Mouse (Mus musculus): ENCODE data around the gene Slc36a4.

The Slc36a4 gene

DNA sequence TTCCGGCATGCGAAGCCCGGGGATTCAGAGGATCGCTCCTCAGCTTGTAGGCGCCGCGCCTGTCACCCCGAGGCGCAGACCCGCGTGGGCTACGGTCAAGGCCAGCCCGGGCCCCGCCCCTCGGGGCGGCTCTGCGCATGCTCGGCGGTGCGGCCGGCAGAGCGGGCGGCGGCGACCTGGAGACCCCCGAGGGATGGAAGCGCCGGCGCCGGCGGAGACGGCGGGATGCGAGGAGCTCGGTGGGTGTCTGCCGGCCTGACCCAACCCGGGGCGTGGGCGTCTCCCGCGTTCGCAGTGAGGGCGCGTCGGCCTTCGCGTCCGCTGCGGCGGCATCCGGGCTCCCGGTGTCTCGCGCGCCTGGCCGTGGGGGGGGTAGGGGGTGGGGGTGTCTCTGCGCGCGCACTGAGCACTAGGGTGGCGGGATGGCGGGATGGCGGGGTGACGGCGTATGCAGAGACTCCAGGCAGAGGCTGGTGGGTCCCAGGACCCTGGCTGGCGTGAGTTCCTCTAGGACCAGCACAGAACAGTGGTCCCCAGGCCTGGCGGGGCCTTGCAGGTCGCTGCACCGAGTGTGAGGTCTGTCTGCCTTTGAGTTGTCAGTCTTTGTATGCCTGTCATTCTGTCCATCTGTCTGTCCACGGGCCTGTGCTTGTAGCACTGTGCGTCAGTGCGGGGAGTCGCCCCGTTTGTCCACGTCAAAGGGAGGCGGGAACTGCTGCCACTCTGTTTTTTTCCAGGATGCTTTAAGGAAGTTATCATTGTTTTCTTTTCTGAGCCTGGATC is at the start of gene Slc36a4:
TSS of gene Slc36a4 (plus strand) at position 140 of the 783 bp plus-strand sequence.
- DNase-seq (ENCODE audit: low spot score), result peak; percentile 78

DNA sequence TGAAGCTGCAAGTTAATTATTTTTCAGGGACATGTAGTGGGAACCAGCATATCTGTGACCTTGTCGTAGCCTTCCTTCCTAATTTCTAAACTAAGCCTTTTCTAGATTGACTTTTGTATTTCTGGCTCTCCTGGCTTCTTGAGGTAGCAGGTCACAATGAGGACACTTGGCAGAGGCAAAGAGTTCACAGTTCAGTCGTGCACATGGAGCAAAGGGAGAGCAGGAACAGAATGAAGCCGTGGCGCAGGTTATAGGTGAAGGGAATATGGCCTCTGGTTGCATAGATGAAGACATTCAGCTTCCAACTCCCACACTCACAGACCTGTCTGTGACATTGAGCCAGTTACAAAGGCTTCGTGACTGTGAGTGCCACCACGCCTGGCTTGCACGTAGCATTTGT is 44.9 kb upstream of the Slc36a4 start:
- no peak for DNase-seq (ENCODE audit: low spot score)

DNA sequence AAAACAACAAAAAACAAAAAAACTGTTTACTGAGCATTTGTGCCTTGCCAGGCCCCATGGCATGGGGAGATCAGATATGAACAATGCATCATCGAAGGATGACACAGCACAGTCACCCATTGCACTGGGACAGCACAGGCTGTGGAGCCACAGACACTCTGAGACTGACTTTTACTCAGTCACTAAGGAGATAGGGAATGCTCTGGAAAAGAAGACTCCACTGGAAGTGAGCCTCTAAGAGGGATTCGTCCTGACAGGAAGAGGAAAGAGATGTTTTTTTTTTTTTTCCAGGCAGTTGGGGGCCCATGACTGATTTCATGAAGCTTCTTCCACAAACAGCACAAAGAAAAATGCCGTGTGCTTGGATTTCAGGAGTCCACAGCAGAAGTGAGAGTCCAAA is 40.1 kb upstream of the Slc36a4 start:
- DNase-seq (ENCODE audit: low spot score), result no peak

DNA sequence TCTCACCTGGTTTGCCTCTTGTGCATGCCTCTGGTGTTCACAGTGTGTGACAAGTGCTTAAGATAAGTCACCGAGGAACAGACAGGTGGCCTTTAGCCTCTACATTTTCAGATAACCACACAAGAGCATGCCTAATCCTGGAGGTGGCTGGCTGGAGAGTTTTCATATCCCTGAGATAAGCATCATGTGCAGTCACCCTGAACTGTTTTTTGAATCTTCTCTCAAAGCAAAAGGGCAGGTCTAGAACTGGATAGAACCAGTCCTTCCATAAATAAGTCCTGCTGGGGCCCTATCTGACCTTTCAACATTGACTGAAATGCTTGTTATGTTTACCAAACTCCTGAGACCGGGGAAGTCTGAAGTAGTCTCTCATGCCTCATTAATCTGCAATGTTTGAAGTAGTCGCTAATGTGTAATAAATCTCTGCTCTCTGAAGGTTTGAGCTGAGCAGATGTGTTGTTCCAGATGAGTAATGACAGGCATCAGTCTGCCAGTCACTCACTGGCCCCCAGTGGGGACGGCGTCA is 39.5 kb upstream of the Slc36a4 start:
- DNase-seq (ENCODE audit: low spot score), result no peak

DNA sequence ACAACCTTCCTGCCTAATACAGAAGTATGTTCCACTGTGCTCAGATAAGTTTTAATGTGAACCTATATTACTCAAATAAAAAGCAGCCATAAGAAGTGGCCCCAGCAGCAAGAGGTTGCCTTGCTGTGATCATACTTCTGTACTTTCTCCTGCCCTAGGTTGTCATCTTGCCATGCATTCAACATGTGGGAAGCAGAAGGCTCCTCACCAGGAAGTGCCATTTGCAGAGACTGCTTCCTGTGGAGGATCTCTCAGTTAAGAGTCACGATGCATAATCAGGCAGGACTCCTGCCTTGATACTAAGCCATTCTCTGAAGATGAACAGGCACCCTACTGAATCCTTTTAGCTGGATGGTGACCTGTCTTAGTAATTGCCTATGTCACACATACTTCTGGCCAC is 37.3 kb upstream of the Slc36a4 start:
- no peak for DNase-seq (ENCODE audit: low spot score)

DNA sequence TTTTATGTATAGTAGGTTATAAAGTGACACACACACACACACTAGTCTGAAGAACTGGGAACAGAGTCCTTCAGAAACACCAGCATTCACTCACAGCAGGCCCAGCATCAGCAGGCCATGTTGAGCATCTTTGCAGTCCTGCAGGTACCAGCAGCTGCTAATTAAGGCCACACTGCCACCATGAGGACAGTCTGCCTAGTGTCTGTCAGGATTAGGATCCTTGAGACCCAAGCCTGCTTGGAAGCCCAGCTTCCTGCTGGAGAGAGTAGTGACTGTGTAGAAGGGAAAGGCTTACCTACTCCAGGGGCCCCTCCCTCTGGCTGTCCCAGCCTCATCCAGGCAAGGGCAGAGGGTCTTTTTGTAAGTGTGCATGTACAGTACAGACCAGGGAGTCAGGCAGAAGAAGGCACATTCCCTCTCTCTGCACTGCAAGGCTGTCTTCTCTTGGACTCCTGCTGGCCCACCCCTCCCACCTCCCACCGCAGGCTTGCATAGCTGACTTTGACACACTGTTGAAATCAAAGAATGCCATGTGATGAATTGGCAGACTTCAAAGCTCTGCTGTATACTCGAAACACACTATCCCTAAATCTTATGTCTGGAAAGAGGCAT is 27.6 kb upstream of the Slc36a4 start:
- DNase-seq (ENCODE audit: low spot score), result peak; percentile 62

DNA sequence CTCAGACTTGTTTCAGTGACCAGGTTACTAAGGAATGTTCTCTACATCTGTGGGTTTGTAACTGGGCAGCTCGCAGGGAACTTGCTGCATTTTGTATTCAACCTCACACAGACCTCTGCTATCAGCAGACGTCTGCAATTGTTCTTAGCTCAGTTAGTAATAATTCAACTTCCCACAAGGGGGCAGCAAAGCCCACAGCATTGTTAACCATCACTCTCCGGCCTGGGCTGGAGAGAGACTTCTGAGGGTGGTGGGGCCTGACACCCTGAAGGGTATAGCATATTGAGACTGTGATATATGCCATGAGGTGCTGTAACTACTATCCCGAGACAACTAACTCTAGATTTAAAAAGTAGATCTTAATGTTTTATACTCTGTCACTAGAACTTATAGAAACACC is 24.3 kb upstream of the Slc36a4 start:
- peak; percentile 37 for DNase-seq (ENCODE audit: low spot score)

DNA sequence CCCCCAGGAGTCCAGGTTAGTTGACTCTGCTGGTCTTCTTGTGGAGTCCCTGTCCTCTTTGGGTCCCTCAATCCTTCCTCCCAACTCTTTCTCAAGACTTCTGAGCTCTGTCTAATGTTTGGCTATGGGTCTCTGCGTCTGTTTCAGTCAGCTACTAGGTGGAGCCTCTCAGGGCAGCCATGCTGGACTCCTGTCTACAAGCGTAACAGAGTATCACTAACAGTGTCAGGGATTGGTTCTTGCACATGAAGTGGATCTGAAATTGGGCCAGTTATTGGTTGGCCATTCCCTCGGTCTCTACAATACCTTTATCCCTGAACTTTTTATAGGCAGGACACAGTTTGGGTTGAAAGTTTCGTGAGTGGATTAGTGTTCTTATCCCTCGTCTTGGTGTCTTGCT is 22.2 kb upstream of the Slc36a4 start:
- DNase-seq (ENCODE audit: low spot score), result no peak

DNA sequence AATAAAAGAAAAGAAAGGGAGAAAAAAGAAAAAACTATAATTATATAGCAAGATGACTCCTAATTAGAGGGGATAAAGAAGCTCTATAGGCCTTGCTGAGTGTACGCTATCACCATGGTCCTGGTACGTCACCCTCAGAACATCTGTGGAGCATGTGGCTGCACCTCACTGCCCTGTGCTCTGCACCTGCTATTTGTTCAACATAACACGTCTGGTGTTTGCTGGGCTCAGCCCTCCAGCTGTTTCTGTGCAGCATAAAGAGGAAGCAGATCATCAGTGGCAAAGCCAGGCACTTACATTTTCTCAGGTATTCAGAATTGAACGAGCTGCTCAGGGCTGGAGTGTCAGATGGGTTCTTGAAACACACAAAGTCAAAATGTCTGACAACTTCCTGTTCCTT is 15.7 kb upstream of the Slc36a4 start:
- DNase-seq (ENCODE audit: low spot score), result no peak

DNA sequence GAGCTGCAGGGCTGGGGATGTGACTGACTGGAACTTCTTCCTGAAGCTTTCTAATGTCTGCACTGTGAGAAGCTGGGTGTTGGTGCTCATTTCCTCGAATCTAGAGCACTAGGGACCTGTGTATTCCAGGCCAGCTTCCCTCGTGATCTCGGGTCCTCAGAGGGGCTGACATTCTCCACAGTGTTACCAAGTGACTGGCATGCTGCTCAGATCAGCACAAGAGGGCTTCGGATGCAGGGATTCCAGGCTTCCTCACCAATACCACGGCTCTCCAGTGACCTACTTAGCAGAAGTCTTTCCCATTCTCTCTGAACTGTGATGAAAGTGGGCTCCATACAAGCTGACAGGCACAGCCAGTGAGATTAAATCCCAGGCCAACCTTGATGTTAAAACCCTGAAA is 14.5 kb upstream of the Slc36a4 start:
- DNase-seq (ENCODE audit: low spot score), result no peak

DNA sequence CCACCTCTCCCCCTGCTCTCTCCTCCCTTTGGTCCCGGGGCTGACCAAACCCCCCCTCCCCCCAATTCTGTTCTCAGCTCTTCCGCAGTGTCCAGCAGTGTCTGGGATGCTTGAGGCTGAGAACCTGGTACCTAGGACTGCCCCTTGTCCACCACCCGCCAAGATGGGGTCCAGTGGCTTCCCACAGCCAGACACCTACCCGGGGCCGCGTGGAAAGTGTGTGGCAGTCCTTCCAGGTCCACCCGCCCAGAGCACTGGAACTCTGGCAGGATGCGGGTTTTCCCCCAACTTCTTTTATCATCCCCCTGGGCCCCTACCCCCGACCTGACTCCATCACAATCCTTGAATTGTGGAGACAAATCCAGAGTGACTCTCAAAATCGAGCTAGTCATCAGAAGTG is 3.8 kb upstream of the Slc36a4 start:
- no peak for DNase-seq (ENCODE audit: low spot score)

DNA sequence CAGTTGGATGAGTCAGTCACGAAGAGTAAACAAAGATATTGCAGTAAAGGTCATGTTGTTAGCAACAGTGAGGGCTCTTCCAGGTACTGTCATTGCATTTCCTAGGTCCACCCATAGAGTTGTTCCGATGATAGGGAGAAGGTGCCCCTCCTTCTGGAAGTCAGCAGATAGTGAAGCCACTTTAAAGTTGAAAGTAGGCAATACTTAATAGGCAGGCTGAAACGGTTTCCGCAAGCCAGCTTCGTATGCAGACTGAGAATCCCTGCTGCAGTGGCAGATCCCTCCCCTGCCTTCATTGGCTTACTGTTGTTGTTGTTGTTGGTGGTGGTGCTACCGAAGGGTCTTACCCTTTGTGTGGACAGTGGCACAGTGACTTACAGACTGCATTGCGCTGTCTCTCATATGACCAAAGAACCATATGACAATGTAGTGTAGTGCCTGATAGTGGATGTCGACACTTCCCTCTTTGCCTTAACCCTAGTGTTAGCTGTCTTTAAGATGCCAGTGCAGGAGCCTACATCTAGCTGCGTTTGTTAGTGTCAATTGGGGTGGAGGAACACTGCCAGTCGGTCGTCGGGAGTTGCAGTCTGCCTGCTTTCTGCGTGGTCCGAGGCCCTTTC is 449 bp upstream of the Slc36a4 start:
- no peak for DNase-seq (ENCODE audit: low spot score)

DNA sequence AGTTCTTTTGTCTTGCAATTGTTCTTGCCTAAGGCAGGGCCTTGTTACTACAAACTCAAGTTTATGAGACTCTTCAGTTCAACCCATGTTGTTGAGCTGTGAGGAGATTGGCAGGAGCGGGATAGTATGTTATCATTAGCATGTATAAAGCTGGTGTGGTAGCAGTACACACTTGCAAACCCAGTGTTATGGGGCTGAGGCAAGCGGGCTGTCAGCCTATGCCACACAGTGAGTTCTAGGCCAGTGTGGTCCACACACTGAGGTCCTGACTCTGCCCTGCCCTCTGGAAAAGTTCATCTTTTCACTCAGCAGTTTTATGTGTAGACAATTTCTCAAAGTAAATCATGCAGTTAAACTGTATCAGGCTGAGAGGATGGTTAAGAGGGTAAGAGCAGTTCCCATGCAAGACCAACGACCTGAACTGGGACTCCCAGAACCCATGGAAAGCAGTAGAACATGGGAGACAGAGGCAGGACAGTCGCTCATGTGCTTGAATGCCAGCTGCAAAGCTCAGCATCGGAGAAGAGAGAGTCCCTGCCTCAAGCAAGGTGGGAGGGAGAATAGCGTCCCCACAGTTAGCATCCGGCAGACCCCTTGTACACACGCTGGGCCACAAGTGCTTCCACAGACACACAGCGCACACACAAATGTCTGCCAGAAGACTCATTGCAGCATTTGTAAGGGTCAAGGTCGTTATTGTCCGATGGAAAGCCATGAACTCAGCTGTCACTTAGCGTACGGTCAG is 1.5 kb downstream of the Slc36a4 start:
- DNase-seq (ENCODE audit: low spot score), result no peak

DNA sequence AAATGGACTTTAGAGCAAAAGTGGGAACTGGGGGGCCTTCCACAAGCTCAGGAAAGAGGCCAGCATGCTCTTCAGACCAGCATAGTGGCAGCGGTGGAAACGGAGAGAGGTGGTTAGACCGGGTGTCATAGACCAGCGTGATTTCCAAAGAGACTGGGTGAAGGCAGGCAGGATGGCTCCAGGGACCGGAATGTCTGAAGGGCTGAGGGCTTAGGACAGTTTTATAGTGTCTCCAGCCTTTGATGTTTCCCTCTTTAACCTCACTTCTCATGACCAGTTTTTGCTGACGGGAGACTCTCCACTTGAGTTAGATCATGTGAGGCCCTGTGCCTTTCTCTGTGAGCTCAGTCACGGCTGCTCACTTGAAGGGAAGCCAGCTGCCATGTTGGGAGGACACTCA is 2.1 kb downstream of the Slc36a4 start:
- DNase-seq (ENCODE audit: low spot score), result no peak

DNA sequence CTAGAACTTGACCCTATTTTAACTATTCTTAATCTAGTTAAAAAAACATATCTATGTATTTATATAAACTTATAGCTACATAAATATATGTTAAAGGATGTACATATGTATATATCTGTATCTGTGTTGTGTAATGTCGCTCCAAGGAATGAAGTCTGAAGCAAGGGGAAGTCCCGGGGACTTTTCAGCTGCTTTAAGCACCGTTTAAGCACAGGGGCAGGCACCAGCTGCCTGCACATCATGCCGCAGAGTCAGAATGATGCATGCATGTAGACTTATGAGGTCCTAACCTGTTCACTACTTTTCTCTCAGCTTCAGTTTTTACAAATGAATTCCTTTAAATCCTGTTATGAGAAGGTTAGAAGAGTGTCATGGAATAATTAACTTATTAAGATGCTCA is 5.3 kb downstream of the Slc36a4 start:
- no peak for DNase-seq (ENCODE audit: low spot score)

DNA sequence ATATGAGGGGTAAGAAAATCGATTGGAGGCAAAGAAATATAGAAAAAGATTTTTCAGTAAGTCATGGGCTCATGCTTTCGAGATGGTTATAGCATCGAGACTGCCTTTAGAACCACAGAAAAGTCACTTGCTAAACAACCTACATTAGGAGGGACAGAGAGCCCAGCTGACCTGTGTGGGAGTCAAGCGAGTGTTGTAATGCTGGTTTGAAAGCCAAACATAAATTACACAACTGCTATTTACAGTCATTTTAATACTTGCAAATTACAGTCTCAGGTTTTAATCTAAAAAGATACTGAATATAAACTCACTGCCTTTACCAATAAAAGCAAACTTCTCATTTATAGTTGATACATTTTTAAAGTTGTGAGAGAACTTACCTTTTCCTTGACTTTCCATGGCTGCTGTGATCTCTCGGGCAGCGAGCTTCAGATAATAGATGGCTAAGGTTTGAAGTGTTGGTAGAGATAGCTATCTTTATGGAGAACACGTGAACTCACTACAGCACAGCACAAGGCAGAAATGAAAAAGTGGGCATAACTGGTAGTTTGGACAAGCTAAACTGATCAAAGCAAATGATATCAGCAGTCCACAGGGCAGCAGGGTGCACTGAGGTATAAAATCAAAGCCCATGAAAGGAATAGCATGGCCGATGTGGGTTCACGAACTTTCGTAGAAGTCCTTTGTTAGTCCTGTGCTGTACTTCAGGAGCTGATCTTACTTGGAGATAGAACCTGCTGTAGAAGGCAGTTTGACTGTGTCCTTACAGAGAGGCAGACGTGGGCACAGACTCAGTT is 5.9 kb downstream of the Slc36a4 start:
- no peak for DNase-seq (ENCODE audit: low spot score)

DNA sequence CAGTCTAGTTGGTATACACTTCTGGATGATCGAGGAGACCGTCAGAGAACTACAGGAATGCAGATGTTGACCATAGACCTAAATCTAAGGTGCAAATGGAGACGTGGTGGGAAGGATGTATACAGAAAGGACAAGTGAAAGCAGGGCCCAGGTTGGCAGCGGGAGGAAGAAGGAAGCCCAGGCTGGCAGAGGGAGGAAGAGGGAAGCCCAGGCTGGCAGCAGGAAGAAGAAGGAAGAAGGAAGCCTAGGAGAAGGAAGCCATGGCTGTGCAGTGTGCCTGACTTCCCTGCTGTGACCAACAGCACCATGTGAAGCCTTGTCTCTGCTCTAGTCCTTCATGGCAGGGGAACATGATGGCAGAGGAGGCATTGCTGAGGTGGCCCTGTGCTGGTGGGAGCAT is 7.8 kb downstream of the Slc36a4 start:
- DNase-seq (ENCODE audit: low spot score), result no peak

DNA sequence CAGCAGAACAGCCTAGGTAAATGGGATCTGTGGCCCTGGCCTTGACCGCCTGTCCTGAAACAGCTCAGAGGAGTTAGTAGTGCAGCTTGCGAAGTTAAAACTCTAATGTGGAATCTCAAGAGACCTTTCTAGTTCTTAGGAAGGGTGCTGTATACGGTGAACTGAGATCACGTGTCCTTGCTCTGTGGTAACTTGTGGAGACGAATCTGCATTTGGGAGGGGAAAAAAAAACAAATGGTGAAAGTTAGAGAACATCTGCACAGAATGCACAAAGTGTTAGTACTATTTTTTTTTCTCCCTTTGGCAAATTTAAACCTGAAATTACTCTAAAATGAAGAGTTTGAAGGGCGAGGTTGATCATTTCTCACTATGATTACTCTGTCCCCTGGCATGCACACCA is 8.8 kb downstream of the Slc36a4 start:
- DNase-seq (ENCODE audit: low spot score), result no peak

DNA sequence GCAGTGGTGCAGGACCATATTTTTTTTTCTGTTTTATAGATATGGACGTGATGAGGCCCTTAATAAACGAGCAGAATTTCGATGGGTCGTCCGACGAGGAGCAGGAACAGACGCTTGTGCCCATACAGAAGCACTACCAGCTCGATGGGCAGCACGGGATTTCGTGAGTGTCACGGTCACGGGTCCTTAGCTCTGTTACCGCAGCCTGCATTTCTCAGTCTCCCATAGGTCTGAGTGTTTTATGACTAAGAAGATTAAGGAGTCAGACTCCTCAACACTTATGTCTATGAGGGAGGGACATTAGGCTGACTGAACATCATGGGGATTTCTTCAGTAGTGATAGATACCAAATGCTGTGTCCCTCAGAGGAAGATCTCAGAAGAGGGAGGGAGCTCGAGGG is 10.1 kb downstream of the Slc36a4 start:
- no peak for DNase-seq (ENCODE audit: low spot score)

DNA sequence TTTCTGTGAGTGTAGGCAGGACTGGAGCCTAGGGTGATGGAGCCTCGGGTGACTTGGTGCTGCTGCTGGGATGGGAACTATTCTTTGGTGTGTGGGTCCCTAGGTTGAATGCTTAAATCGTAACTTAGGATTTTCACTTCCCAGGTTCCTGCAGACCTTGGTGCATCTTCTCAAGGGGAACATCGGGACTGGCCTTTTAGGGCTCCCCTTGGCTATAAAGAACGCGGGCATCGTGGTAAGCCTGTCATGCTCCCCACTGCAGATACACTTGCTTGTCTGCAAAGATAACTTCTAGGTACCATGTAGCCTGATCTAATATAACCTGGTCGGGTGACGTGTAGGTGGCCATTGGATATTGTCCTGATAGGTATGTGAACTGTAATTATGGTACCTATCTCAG is 11.0 kb downstream of the Slc36a4 start:
- DNase-seq (ENCODE audit: low spot score), result no peak

DNA sequence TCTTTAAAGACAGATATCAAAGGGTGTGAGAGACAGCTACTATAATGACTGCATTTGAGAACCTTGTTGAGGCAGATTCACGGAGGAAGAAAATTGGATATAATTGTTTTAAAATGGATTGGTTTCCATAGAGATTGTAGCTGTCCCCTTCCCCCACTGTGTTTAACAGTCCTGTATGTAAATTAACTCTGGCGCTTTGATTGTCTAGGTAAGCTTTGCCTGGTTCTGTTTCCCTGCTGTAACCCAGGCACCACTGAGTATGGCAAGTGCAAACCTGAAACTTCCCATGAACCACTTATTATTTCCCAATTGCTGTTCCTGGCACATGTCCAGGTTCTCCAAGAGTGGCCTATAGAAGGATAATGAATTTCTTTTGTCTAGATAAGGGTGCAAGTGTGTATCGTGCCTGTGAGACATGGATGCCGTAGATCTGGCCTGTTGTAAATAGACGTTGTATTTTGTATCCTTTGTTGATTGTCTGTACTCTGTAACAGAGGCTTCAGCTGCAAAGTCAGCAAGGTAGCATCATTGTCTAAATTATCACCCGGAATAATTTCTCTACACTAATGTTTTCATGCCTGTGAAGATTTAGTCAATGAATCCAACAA is 11.8 kb downstream of the Slc36a4 start:
- no peak for DNase-seq (ENCODE audit: low spot score)

Measured in ovary, postnatal 36 days (tissue).